Mouse (Mus musculus) heart, embryonic 10.5 days (tissue): ENCODE results near the gene Soat1. TPM values are rescaled to one million over a fixed set of nuclear protein-coding genes. Genes with fewer than 3 reads are reported as not detected.
"Not testable (repeated sequence)": the region's sequence is repeated elsewhere in the genome, so short reads cannot be mapped to it uniquely, and the experiment has no call there.

Source experiments
- DNase-seq: peaks from one replicate; pipeline ENCODE4 v3.0.0-alpha.2; 2017; ENCODE audit warnings: low spot score
- H3K27ac ChIP-seq: fragments of 300-500 bp; sonication (generic); 2 replicates; pipeline ENCODE4 v1.5.1; 2016; ENCODE audit warnings: mild to moderate bottlenecking
- H3K27me3 ChIP-seq: fragments of 300-500 bp; sonication (generic); 2 replicates; pipeline ENCODE4 v1.6.1; 2016; ENCODE audit warnings: mild to moderate bottlenecking; ENCODE audit not compliant: poor library complexity, insufficient read depth, severe bottlenecking
- H3K36me3 ChIP-seq: fragments of 300-500 bp; sonication (generic); 2 replicates; pipeline ENCODE4 v1.6.1; 2016; ENCODE audit warnings: mild to moderate bottlenecking, moderate library complexity
- H3K4me1 ChIP-seq: fragments of 300-500 bp; sonication (generic); 2 replicates; pipeline ENCODE4 v1.6.1; 2016; ENCODE audit warnings: mild to moderate bottlenecking
- H3K4me3 ChIP-seq: fragments of 300-500 bp; sonication (generic); 2 replicates; pipeline ENCODE4 v1.5.1; 2016; ENCODE audit warnings: mild to moderate bottlenecking, moderate library complexity
- H3K9me3 ChIP-seq: fragments of 300-500 bp; sonication (generic); 2 replicates; pipeline ENCODE4 v1.6.1; 2016; ENCODE audit warnings: mild to moderate bottlenecking, moderate library complexity
- WGBS: fragments of 180-500 bp; shearing (Covaris S2); methylation state at CpG from one replicate; pipeline ENCODE4 v1.1.7; 2016; 5-methylcytosine and 5-hydroxymethylcytosine counted together
- polyA plus RNA-seq: library from polyadenylated mRNA; unstranded; fragments of >200 nt; fragmentation: Nextera tagmentation; extraction: Ambion mirVana; gene quantifications from 2 replicates; pipeline ENCODE4 v1.2.1, GENCODE M21; 2016

The Soat1 gene
- polyA plus RNA-seq, 1 experiment from 2014 or later, result 60.6 TPM

DNA sequence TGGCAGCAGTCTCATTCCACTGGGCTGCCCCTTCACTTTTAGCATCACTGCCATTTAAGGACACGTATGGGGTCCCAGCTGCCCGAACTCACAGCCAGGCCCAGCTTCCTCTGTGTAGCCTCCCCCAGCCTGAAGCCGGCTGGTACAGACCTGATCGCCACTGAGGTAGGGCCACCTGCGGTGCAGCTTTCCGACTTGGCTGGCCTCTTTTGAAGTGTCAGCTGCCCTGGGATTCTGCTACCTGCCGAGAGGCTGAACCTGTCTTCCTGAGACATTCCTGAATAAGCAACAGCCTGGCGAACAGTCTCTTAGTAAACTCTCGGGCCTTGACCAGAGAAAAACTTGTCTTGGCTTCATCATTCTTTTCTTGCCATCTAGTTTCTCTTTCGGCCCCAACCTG lies 70.9 kb downstream of the Soat1 start:
- no peak overlapping the region for H3K4me3 ChIP-seq
- no peaks in the 10 kb centered on the region for H3K9me3 ChIP-seq
- 42% methylated on average over 10 of the region's 10 CpGs for WGBS
- no peak overlapping the region for H3K27ac ChIP-seq
- no peaks in the 10 kb centered on the region for H3K27me3 ChIP-seq
- H3K36me3 ChIP-seq, result no peaks in the 10 kb centered on the region
- peak; percentile 61 for DNase-seq
- peaks cover under 1% of the 10 kb centered on the region; the same call in 1 of the 2 replicates for H3K4me1 ChIP-seq

DNA sequence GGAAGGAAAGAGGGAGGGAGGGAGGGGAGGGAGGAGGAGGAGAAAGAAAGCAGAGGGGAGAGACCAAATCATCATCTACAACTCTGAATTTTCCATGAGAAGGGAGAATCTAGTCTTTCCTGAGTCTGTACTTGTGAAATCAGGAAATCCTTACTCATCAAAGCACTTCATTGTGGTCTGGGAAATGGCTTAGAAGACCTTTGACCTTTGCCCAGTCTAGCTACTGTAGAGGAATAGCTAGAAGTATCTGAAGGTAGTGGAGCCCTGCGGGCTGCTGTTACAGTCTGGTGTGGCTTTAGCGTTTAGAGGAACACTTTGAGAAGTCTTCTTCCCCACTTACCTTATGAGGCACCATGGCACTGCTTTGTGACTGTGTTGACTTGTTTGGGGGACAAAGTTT lies 71.6 kb downstream of the Soat1 start:
- H3K27me3 ChIP-seq, result no peaks in the 10 kb centered on the region
- no peak for DNase-seq
- WGBS, result 37% methylated on average over 2 of the region's 2 CpGs
- no peak overlapping the region for H3K4me3 ChIP-seq
- H3K9me3 ChIP-seq, result no peaks in the 10 kb centered on the region
- no peak overlapping the region for H3K27ac ChIP-seq
- H3K4me1 ChIP-seq, result no peaks in the 10 kb centered on the region
- H3K36me3 ChIP-seq, result no peaks in the 10 kb centered on the region

DNA sequence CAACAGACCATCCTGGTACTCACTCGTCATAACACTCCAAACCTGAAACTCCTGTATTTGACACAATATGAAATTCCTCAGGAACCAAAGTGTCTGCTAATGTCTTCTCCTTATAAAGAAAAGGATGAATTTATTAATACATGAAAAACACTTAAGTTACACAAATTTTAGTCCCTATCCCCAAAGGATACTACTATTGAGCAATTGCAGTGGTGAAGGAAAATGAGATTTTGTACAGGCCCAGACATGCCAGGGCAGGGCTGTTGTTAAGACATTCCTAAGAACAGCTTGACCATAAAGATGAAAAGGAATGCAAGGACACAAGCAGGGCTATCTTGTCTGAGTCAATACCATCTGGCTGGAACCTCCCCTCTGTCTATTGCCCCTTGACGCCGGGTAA lies 74.0 kb downstream of the Soat1 start:
- 48% methylated on average over 3 of the region's 3 CpGs for WGBS
- not testable (repeated sequence) for H3K27me3 ChIP-seq, H3K9me3 ChIP-seq, H3K4me3 ChIP-seq, DNase-seq, H3K27ac ChIP-seq, H3K36me3 ChIP-seq, H3K4me1 ChIP-seq

DNA sequence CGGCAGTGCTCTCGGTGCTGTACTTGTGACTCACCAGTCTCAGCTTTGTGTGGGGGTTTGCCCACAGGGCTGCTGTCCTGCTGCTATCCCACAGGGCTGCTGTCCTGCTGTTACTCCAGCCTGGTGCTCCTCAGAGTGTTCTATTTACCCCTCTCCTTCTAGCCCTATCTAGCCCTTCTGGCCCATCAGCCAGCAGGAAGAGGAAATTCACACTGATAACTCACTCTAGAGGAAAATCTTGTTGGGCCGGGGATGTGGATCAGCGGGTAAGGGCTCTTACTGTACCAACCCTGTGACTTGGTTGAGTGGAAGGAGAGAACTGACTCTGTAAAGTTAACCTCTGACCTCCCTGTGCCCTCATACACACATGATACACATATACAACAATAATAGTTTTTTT lies 81.0 kb downstream of the Soat1 start:
- no peaks in the 10 kb centered on the region for H3K27me3 ChIP-seq
- no peak overlapping the region for H3K27ac ChIP-seq
- H3K9me3 ChIP-seq, result no peaks in the 10 kb centered on the region
- WGBS, result 47% methylated on average over 4 of the region's 4 CpGs
- H3K36me3 ChIP-seq, result no peaks in the 10 kb centered on the region
- DNase-seq, result no peak
- H3K4me3 ChIP-seq, result no peak overlapping the region
- no peaks in the 10 kb centered on the region for H3K4me1 ChIP-seq

DNA sequence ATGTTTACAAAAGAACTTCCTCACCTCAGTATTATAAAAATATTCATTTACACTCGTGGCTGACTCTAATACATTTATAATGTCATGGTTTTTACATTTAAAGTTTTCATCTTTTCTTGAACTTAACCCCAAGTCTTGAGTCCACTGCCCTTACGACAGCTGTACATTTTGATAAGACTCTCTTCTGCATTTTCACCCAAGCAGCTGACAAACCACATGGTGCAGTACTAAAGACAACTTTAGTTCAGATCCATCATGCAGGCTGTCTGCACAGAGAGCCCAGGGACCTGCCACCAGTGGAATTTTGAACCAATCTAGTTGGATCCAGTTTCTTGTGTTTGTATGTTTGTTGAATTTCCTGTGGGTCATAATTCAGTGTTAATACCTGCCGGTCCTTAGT lies 87.3 kb downstream of the Soat1 start:
- 64% methylated on average over 3 of the region's 3 CpGs for WGBS
- H3K9me3 ChIP-seq, result no peaks in the 10 kb centered on the region
- no peaks in the 10 kb centered on the region for H3K4me1 ChIP-seq
- H3K27ac ChIP-seq, result no peak overlapping the region
- no peaks in the 10 kb centered on the region for H3K36me3 ChIP-seq
- no peak overlapping the region for H3K4me3 ChIP-seq
- H3K27me3 ChIP-seq, result no peaks in the 10 kb centered on the region
- DNase-seq, result no peak

DNA sequence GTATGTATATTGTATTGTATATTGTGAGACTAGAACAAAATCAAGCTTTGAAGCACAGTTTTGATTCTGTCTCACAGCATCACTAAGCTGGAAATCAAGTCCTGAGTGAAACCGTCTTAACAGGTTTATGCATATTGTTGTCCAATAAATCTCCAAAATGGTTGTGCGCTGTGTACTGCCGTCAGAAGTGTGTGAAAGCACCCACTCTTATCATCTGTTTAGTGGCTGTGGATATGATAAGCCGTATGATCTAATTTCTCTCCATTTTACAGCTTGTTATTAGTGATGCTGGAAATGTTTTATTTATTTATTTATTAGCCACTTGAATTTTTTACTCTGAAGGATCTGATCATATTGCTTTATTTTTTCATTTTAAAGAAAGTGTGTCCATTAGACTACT lies 87.9 kb downstream of the Soat1 start:
- Histone ChIP-seq H3K4me1 (no peaks in the 10 kb centered on the region), H3K27ac (no peak overlapping the region), H3K9me3 (no peaks in the 10 kb centered on the region), H3K36me3 (no peaks in the 10 kb centered on the region), H3K27me3 (no peaks in the 10 kb centered on the region), H3K4me3 (no peak overlapping the region)
- DNase-seq, result no peak
- WGBS, result 81% methylated on average over 4 of the region's 4 CpGs

DNA sequence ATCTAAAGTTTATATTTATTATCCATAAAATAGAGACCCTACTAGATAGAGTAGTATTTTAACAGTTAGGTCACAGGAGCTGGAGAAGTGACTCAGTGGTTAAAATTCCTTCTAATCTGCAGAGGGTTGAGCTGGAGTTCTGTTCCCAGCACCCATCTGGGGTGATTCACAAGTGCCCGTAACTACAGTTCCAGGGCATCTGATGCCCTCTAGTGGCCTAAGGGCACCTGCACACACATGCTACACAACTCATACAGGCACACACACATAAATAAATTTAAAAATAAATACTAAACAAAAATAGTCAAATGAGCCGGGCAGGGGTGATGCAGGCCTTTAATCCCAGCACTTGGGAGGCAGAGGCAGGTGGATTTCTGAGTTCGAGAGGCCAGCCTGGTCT lies 92.9 kb downstream of the Soat1 start:
- H3K4me1 ChIP-seq, result no peaks in the 10 kb centered on the region
- 86% methylated on average over 3 of the region's 3 CpGs for WGBS
- no peaks in the 10 kb centered on the region for H3K27me3 ChIP-seq
- no peaks in the 10 kb centered on the region for H3K36me3 ChIP-seq
- H3K9me3 ChIP-seq, result no peaks in the 10 kb centered on the region
- no peak overlapping the region for H3K4me3 ChIP-seq
- DNase-seq, result no peak
- no peak overlapping the region for H3K27ac ChIP-seq

Other genes starting within 250 kb of the Soat1 start
- 0.18 and 0.21 TPM in 2 replicates for gene Tdrd5, start 170.7 kb downstream of the Soat1 start, polyA plus RNA-seq
- not detected in 2 replicates for gene Nphs2, start 163.6 kb downstream of the Soat1 start, polyA plus RNA-seq
- gene Gm2000, start 108.3 kb downstream of the Soat1 start, polyA plus RNA-seq, result 667 and 794 TPM in 2 replicates
- gene Axdnd1, start 53.2 kb downstream of the Soat1 start, polyA plus RNA-seq, result 0.20 and 0.43 TPM in 2 replicates
- gene Gm10031, start 49.7 kb upstream of the Soat1 start, polyA plus RNA-seq, result 0.23 and 0.32 TPM in 2 replicates
- gene Abl2, start 84.5 kb upstream of the Soat1 start, polyA plus RNA-seq, result 3.3 and 3.8 TPM in 2 replicates
- 4.3 and 4.4 TPM in 2 replicates for gene Tor3a, start 200.0 kb upstream of the Soat1 start, polyA plus RNA-seq
- gene Fam20b, start 244.8 kb upstream of the Soat1 start, polyA plus RNA-seq, result 21.8 and 24.4 TPM in 2 replicates